Mouse (Mus musculus) thymus, adult 2 months (tissue): ENCODE measurements around the gene Tekt2.

Source experiments
- CTCF ChIP-seq: fragments of 200-500 bp; IDR thresholded peaks from 2 replicates; pipeline ENCODE4 v1.5.1; 2012; ENCODE audit warnings: mild to moderate bottlenecking, control low read depth, low read length, moderate library complexity, borderline replicate concordance; ENCODE audit not compliant: control insufficient read depth, poor library complexity, insufficient read depth; ENCODE audit errors: extremely low read depth
- POLR2A ChIP-seq: fragments of 200-500 bp; IDR thresholded peaks from 2 replicates; pipeline ENCODE4 v1.6.1; 2012; ENCODE audit warnings: mild to moderate bottlenecking, low read length, control low read depth, moderate library complexity; ENCODE audit not compliant: control insufficient read depth, poor library complexity, insufficient read depth; ENCODE audit errors: extremely low read depth

- no peak for TF ChIP-seq POLR2A
- no peak for TF ChIP-seq CTCF
Observed at GRCm38 (mm10) chr4:126321854-126322511, 3.5 kb downstream of the Tekt2 start.
